Mouse (Mus musculus) spleen, adult 2 months (tissue): Measurements from ENCODE around the gene Fam131a.

ENCODE experiments used
- CTCF ChIP-seq: fragments of 200-500 bp; IDR thresholded peaks from 2 replicates; pipeline ENCODE4 v1.5.1; 2011; ENCODE audit warnings: mild to moderate bottlenecking, inconsistent platforms; ENCODE audit not compliant: insufficient read depth, insufficient read length, insufficient replicate concordance; ENCODE audit errors: extremely low read depth
- POLR2A ChIP-seq: fragments of 200-500 bp; IDR thresholded peaks from 2 replicates; pipeline ENCODE4 v1.6.1; 2011; ENCODE audit warnings: low read depth, low read length, inconsistent platforms

- TF ChIP-seq CTCF: no peak
- no peak for TF ChIP-seq POLR2A
These were observed 28.8 kb downstream of the Fam131a start for GRCm38 (mm10) chr16:20721808-20722207.
